Mouse (Mus musculus) megakaryocyte-erythroid progenitor cell, adult 5-6 weeks (primary cell): ENCODE data around the gene Slc5a2. TPM values are rescaled to one million over a fixed set of nuclear protein-coding genes. Genes with fewer than 3 reads are reported as not detected.

Experiments used
- ATAC-seq: replicated peaks from 2 replicates; pipeline ENCODE4 v1.8.0; 2016; ENCODE audit warnings: mild to moderate bottlenecking, inconsistent platforms; ENCODE audit not compliant: severe bottlenecking, poor library complexity, low FRiP score, low TSS enrichment
- total RNA-seq, 2 experiments: library from RNA; stranded (forward) in 1 of 2; stranded (reverse) in 1 of 2; fragments of 200-1000, 215-1000 nt in 1 of 2; fragments of >200 nt in 1 of 2; fragmentation: Nextera tagmentation in 1 of 2; gene quantifications; 2 replicates each; pipeline ENCODE4 v1.2.3; 2014 to 2017

Gene Slc5a2
- total RNA-seq, 2 experiments from 2014 or later = 0.81 to 1.5 TPM

- no peak for ATAC-seq
These were observed 54.9 kb downstream of the Slc5a2 start for GRCm38 (mm10) chr7:128320219-128320816.

GRCm38 (mm10) chr7:128321260-128321659 lies 55.8 kb downstream of the Slc5a2 start:
- no peak for ATAC-seq

Other genes starting within 250 kb of the Slc5a2 start
- 3.2 TPM in 1 of 2 replicates, not detected in the other for gene Itgam, start 203.0 kb upstream of the Slc5a2 start, total RNA-seq (2014; fragmentation: Nextera tagmentation)
- 0.95 and 2.3 TPM in 2 replicates for gene Itgam, start 203.0 kb upstream of the Slc5a2 start, total RNA-seq (2017)
- not detected in 2 replicates for gene Gm49368, start 203.0 kb upstream of the Slc5a2 start, total RNA-seq (2014; fragmentation: Nextera tagmentation)
- not detected in 2 replicates for gene Gm49368, start 203.0 kb upstream of the Slc5a2 start, total RNA-seq (2017)
- gene Itgax, start 136.1 kb upstream of the Slc5a2 start, total RNA-seq (2014; fragmentation: Nextera tagmentation) = 0.92 TPM in 1 of 2 replicates, not detected in the other
- 0.46 and 2.7 TPM in 2 replicates for gene Itgax, start 136.1 kb upstream of the Slc5a2 start, total RNA-seq (2017)
- gene Itgad, start 111.3 kb upstream of the Slc5a2 start, total RNA-seq (2014; fragmentation: Nextera tagmentation) = 0.11 TPM in 1 of 2 replicates, not detected in the other
- gene Itgad, start 111.3 kb upstream of the Slc5a2 start, total RNA-seq (2017) = not detected in 2 replicates
- gene Cox6a2, start 59.3 kb upstream of the Slc5a2 start, total RNA-seq (2014; fragmentation: Nextera tagmentation) = 2.8 TPM in 1 of 2 replicates, not detected in the other
- not detected in 2 replicates for gene Cox6a2, start 59.3 kb upstream of the Slc5a2 start, total RNA-seq (2017)
- 15.3 and 18.1 TPM in 2 replicates for gene Armc5, start 28.3 kb upstream of the Slc5a2 start, total RNA-seq (2014; fragmentation: Nextera tagmentation)
- 9.2 and 9.8 TPM in 2 replicates for gene Armc5, start 28.3 kb upstream of the Slc5a2 start, total RNA-seq (2017)
- 2.1 and 3.8 TPM in 2 replicates for gene 9130023H24Rik, start 27.6 kb upstream of the Slc5a2 start, total RNA-seq (2014; fragmentation: Nextera tagmentation)
- gene 9130023H24Rik, start 27.6 kb upstream of the Slc5a2 start, total RNA-seq (2017) = 2.2 and 4.8 TPM in 2 replicates
- gene Tgfb1i1, start 18.8 kb upstream of the Slc5a2 start, total RNA-seq (2014; fragmentation: Nextera tagmentation) = 2.2 TPM in 1 of 2 replicates, not detected in the other
- gene Tgfb1i1, start 18.8 kb upstream of the Slc5a2 start, total RNA-seq (2017) = 0.27 and 1.3 TPM in 2 replicates
- gene BC017158, start 32.5 kb downstream of the Slc5a2 start, total RNA-seq (2014; fragmentation: Nextera tagmentation) = 82.5 and 95.0 TPM in 2 replicates
- 30.8 and 50.8 TPM in 2 replicates for gene BC017158, start 32.5 kb downstream of the Slc5a2 start, total RNA-seq (2017)
- 152 and 177 TPM in 2 replicates for gene Rgs10, start 153.1 kb downstream of the Slc5a2 start, total RNA-seq (2014; fragmentation: Nextera tagmentation)
- gene Rgs10, start 153.1 kb downstream of the Slc5a2 start, total RNA-seq (2017) = 119 and 210 TPM in 2 replicates
- 189 and 238 TPM in 2 replicates for gene Tial1, start 196.1 kb downstream of the Slc5a2 start, total RNA-seq (2014; fragmentation: Nextera tagmentation)
- gene Tial1, start 196.1 kb downstream of the Slc5a2 start, total RNA-seq (2017) = 50.6 and 67.8 TPM in 2 replicates